Mouse (Mus musculus): Measurements from ENCODE around the gene Lrrc1. TPM values are rescaled to one million over a fixed set of nuclear protein-coding genes. Genes with fewer than 3 reads are reported as not detected.

The Lrrc1 gene
- total and polyA plus RNA-seq, 3 experiments = 13.3 to 21.5 (median 13.8) TPM

DNA sequence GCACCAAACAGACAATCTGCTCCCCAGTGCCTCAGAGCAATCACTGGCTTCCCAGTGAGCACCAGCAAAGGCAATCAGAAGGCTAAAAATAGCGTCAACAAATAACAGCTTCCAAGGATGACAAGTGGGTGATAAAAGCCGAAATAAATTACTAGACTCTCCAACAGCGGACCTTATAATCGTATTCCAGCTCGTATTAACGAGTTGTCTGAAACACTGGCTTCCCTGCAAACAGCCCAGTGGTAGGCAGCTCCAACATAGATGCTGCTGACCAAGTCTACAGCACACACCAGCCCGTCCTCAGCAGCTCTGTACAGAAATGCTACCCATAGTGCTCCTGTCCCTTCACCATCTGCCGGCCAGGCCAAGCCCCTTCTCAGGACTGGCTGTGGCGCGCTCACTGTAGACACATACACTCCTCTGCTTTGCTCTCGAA is 105.8 kb downstream of the Lrrc1 start:
- H3K36me3 ChIP-seq (ENCODE audit: control insufficient read depth, insufficient read depth, low read length) = no peaks in the 10 kb centered on the region
- intact Hi-C loops (cut with DNase I) = no loop called here
- peak overlapping the region; percentile 87 for H3K27ac ChIP-seq
- H3K79me2 ChIP-seq (replicated peaks; ENCODE audit: control insufficient read depth, insufficient read depth, low read length) = no peaks in the 10 kb centered on the region
- H3K4me1 ChIP-seq (ENCODE audit: control insufficient read depth, insufficient read depth, low read length) = peaks cover 2% of the 10 kb centered on the region; the same call in 1 of the 2 replicates
- TF ChIP-seq EP300 (IDR thresholded peaks at IDR 0.05; ENCODE audit: insufficient read depth, low read depth, low read length) (0 out of 2 replicates have a peak, but pooled peaks have one; percentile 41), POLR2A (IDR thresholded peaks at IDR 0.05; ENCODE audit: insufficient read depth, low read depth, low read length) (peak; percentile 33; the same call in 1 of the 2 replicates), CTCF (IDR thresholded peaks at IDR 0.05) (no peak)
- H3K27me3 ChIP-seq (ENCODE audit: control insufficient read depth, insufficient read depth, low read length) = no peaks in the 10 kb centered on the region
- 36% methylated on average over 11 of the region's 11 CpGs for WGBS
- H3K4me3 ChIP-seq = no peak overlapping the region; the same call in 1 of the 2 replicates
- DNase-seq = peak; percentile 33 to 36
- H3K9ac ChIP-seq (ENCODE audit: low read depth, low read length) = peak overlapping the region; percentile 2; the same call in 1 of the 2 replicates

DNA sequence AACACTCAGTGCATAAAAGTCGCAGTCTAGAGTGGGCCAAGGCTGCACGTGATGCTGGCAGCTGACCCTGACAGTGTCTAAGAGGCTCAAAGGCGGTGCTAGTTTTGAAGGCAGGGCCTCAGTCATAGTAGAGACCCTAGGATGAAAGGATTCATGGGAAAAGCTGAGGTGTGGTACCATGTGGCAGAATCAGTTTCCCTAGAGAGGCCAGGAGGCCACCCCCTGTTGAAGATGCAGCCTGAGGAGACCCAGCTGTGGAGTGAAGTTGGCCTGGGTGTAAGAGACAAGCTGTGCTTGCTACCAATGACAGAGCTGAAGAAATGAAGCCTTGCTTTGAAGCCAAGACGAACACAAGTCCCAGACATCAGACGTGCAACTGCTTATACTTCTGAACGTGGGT is 107.5 kb downstream of the Lrrc1 start:
- Histone ChIP-seq H3K9ac (ENCODE audit: low read depth, low read length) (no peak overlapping the region), H3K27ac (no peak overlapping the region), H3K36me3 (ENCODE audit: control insufficient read depth, insufficient read depth, low read length) (no peaks in the 10 kb centered on the region), H3K4me3 (no peak overlapping the region), H3K27me3 (ENCODE audit: control insufficient read depth, insufficient read depth, low read length) (no peaks in the 10 kb centered on the region), H3K79me2 (replicated peaks; ENCODE audit: control insufficient read depth, insufficient read depth, low read length) (no peaks in the 10 kb centered on the region), H3K4me1 (ENCODE audit: control insufficient read depth, insufficient read depth, low read length) (peaks cover 2% of the 10 kb centered on the region; the same call in 1 of the 2 replicates)
- no peak for TF ChIP-seq POLR2A (IDR thresholded peaks at IDR 0.05; ENCODE audit: insufficient read depth, low read depth, low read length)
- no peak for TF ChIP-seq EP300 (IDR thresholded peaks at IDR 0.05; ENCODE audit: insufficient read depth, low read depth, low read length)
- no peak for TF ChIP-seq CTCF (IDR thresholded peaks at IDR 0.05)
- DNase-seq = no peak
- intact Hi-C loops (cut with DNase I) = no loop called here
- 88% methylated on average over 6 of the region's 6 CpGs for WGBS

DNA sequence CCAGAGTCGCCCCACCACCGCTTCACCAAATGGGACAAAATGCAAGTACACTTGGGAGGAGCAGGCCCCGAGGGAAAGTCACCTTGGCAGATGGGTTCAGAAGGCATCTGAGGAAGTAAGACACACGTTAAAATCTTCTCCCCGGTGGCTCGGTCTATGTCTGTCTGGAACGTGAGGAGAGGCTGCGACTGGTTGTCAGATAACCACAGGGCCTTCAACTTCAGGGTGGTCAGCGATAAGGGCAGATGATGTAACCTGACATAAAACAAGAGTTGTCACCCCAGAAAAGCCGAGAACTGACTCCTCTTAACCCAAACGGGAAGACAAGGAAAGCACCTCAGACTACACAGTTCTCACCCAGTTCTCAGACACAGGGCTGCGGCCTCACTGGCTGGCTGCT is 109.7 kb downstream of the Lrrc1 start:
- intact Hi-C loops (cut with DNase I) = no loop called here
- no peak for TF ChIP-seq CTCF (IDR thresholded peaks at IDR 0.05)
- TF ChIP-seq EP300 (IDR thresholded peaks at IDR 0.05; ENCODE audit: insufficient read depth, low read depth, low read length) = no peak
- no peak for TF ChIP-seq POLR2A (IDR thresholded peaks at IDR 0.05; ENCODE audit: insufficient read depth, low read depth, low read length)
- no peaks in the 10 kb centered on the region for H3K79me2 ChIP-seq (replicated peaks; ENCODE audit: control insufficient read depth, insufficient read depth, low read length)
- H3K9ac ChIP-seq (ENCODE audit: low read depth, low read length) = no peak overlapping the region
- H3K27me3 ChIP-seq (ENCODE audit: control insufficient read depth, insufficient read depth, low read length) = no peaks in the 10 kb centered on the region
- H3K36me3 ChIP-seq (ENCODE audit: control insufficient read depth, insufficient read depth, low read length) = no peaks in the 10 kb centered on the region
- no peak overlapping the region for H3K4me3 ChIP-seq
- 59% methylated on average over 12 of the region's 12 CpGs for WGBS
- peaks cover 2% of the 10 kb centered on the region; the same call in 1 of the 2 replicates for H3K4me1 ChIP-seq (ENCODE audit: control insufficient read depth, insufficient read depth, low read length)
- H3K27ac ChIP-seq = no peak overlapping the region
- DNase-seq = no peak

GRCm38 (mm10) chr9:77433476-77433875 is 111.2 kb downstream of the Lrrc1 start:
- H3K36me3 ChIP-seq (ENCODE audit: control insufficient read depth, insufficient read depth, low read length) = no peaks in the 10 kb centered on the region
- TF ChIP-seq CTCF (IDR thresholded peaks at IDR 0.05) (no peak), POLR2A (IDR thresholded peaks at IDR 0.05; ENCODE audit: insufficient read depth, low read depth, low read length) (no peak)
- H3K4me3 ChIP-seq = no peak overlapping the region
- H3K79me2 ChIP-seq (replicated peaks; ENCODE audit: control insufficient read depth, insufficient read depth, low read length) = no peaks in the 10 kb centered on the region
- WGBS = 53% methylated on average over 4 of the region's 4 CpGs
- no peak overlapping the region for H3K27ac ChIP-seq
- no peaks in the 10 kb centered on the region for H3K27me3 ChIP-seq (ENCODE audit: control insufficient read depth, insufficient read depth, low read length)
- intact Hi-C loops (cut with DNase I) = no loop called here
- peaks cover 3% of the 10 kb centered on the region for H3K4me1 ChIP-seq (ENCODE audit: control insufficient read depth, insufficient read depth, low read length)
- DNase-seq = peak in 1 of 2 experiments; percentile 11
- H3K9ac ChIP-seq (ENCODE audit: low read depth, low read length) = no peak overlapping the region

- intact Hi-C loops (cut with DNase I) = no loop called here
- Histone ChIP-seq H3K9ac (ENCODE audit: low read depth, low read length) (no peak overlapping the region), H3K36me3 (ENCODE audit: control insufficient read depth, insufficient read depth, low read length) (no peaks in the 10 kb centered on the region), H3K4me1 (ENCODE audit: control insufficient read depth, insufficient read depth, low read length) (peaks cover 5% of the 10 kb centered on the region), H3K27me3 (ENCODE audit: control insufficient read depth, insufficient read depth, low read length) (no peaks in the 10 kb centered on the region), H3K4me3 (no peak overlapping the region), H3K79me2 (replicated peaks; ENCODE audit: control insufficient read depth, insufficient read depth, low read length) (no peaks in the 10 kb centered on the region), H3K27ac (no peak overlapping the region)
- 88% methylated on average over 17 of the region's 17 CpGs for WGBS
- DNase-seq = no peak
- TF ChIP-seq CTCF (IDR thresholded peaks at IDR 0.05) = no peak
- no peak for TF ChIP-seq POLR2A (IDR thresholded peaks at IDR 0.05; ENCODE audit: insufficient read depth, low read depth, low read length)
- no peak for TF ChIP-seq EP300 (IDR thresholded peaks at IDR 0.05; ENCODE audit: insufficient read depth, low read depth, low read length)
Measured at GRCm38 (mm10) chr9:77432030-77432429, 112.6 kb downstream of the Lrrc1 start.

DNA sequence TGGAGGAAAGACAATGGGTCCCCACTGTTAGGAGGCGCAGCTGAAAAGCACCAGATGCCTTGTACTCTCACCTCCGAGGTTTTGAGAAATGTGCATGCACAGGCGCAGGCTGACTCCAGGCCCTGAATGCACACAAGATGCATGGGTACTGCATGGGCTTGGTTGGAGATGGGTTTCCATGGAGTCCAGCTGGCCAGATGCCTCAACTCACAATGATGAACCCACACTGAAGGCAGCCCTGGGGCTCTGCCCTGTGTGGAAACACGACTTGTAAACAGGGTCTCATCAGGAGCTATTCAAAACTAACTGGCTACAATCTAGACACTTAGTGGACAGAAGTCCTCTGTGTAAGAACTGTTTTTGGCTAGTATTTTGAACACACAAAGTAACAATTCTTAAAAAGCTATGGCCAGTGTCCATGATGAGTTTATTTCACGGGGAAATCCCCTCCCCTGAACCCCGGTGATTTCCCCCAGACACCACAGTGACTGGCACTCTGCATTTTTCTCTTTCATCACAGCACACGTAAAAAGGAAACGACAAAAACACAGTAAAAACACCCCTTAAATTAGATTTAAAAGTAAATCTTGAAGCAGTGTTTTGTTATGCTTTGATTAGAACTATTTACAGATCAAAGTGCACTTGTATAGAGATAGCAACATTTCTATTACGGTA is 114.1 kb downstream of the Lrrc1 start:
- H3K27me3 ChIP-seq (ENCODE audit: control insufficient read depth, insufficient read depth, low read length) = no peaks in the 10 kb centered on the region
- no peak for DNase-seq
- H3K27ac ChIP-seq = no peak overlapping the region
- H3K79me2 ChIP-seq (replicated peaks; ENCODE audit: control insufficient read depth, insufficient read depth, low read length) = no peaks in the 10 kb centered on the region
- H3K9ac ChIP-seq (ENCODE audit: low read depth, low read length) = no peak overlapping the region
- no peaks in the 10 kb centered on the region for H3K36me3 ChIP-seq (ENCODE audit: control insufficient read depth, insufficient read depth, low read length)
- TF ChIP-seq EP300 (IDR thresholded peaks at IDR 0.05; ENCODE audit: insufficient read depth, low read depth, low read length) (no peak), POLR2A (IDR thresholded peaks at IDR 0.05; ENCODE audit: insufficient read depth, low read depth, low read length) (no peak), CTCF (IDR thresholded peaks at IDR 0.05) (no peak)
- H3K4me3 ChIP-seq = no peak overlapping the region
- intact Hi-C loops (cut with DNase I) = no loop called here
- 78% methylated on average over 9 of the region's 9 CpGs for WGBS
- H3K4me1 ChIP-seq (ENCODE audit: control insufficient read depth, insufficient read depth, low read length) = peaks cover 5% of the 10 kb centered on the region

Data from heart, adult 2 months (tissue).